Comparison of ENCODE assay signal across 19 mouse cellular contexts in the genomic region with DNA sequence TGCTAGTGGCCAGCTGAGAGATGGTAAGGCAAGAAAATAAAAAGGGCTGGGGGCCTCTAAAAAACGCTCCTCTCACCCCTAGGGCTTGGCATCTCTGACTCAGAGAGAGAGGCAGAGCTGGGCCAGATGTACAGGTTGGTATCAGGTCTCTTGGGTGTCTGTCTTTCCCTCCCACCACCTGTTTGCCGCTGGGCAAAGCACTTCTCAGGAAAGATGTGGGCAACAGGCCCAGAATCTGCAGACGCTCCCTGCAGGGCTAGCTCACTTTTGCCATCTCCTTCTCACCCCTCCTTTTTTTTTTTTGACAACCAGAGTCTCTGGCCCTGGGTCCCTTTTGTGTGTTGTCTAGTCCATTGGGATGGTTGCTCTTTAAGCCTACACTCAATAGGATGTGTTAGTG. TPM values are rescaled to one million over a fixed set of nuclear protein-coding genes. Genes with fewer than 3 reads are reported as not detected.
A peak's percentile ranks its signal among the peaks of the same experiment; 100 is the strongest.
DNase-seq lines count a peak whose midpoint lies in the region; ATAC-seq and TF ChIP-seq lines count a peak whose summit lies in the region.
"Had no signal": no experiment of that assay in that cellular context is flagged by ENCODE, and none has a peak within 500 bp of the region (broad histone marks: within the 10 kb centered on the region; RNA-seq: fewer than 3 reads in every experiment).

No protein-coding gene starts in this region.

- DNase-seq in embryonic facial prominence, embryonic 11.5 days (ENCODE audit: low spot score) = no peak
- DNase-seq in embryonic facial prominence, embryonic 10.5 days (ENCODE audit: low spot score) = no peak
- peak; percentile 29 for DNase-seq in lung, postnatal 0 days (ENCODE audit: low spot score)
- DNase-seq in lung, adult 2 months = no peak
- peak; percentile 54 for DNase-seq in NIH3T3 (ENCODE audit: low read depth)
- no peak for DNase-seq in left cerebral cortex, adult 9 months (ENCODE audit: low spot score in 2 of 2)
- DNase-seq: heart, adult 2 months; layer of hippocampus, postnatal 36 days; right cerebral cortex, adult 18-20 months; thymus, adult 18-20 months had no signal

- H3K36me3 ChIP-seq in embryonic facial prominence, embryonic 11.5 days (replicated peaks; ENCODE audit: control insufficient read depth, insufficient read depth, low read depth, low read length) = no peaks in the 10 kb centered on the region
- no peaks in the 10 kb centered on the region for H3K36me3 ChIP-seq in embryonic facial prominence, embryonic 10.5 days (replicated peaks)
- H3K36me3 ChIP-seq in lung, postnatal 0 days (ENCODE audit: insufficient read depth, low read length) = no peaks in the 10 kb centered on the region
- no peaks in the 10 kb centered on the region for H3K36me3 ChIP-seq in limb, embryonic 15.5 days
- H3K36me3 ChIP-seq: forebrain, embryonic 15.5 days; heart, embryonic 15.5 days; liver, embryonic 15.5 days had no signal

- 92% methylated on average over 3 of the region's 3 CpGs for WGBS in embryonic facial prominence, embryonic 11.5 days
- WGBS in embryonic facial prominence, embryonic 10.5 days = 88% methylated on average over 3 of the region's 3 CpGs
- WGBS in lung, postnatal 0 days = 49% methylated on average over 3 of the region's 3 CpGs
- 62% methylated on average over 3 of the region's 3 CpGs for WGBS in lung, adult 2 months
- 55% methylated on average over 3 of the region's 3 CpGs for WGBS in limb, embryonic 15.5 days

- H3K9me3 ChIP-seq in embryonic facial prominence, embryonic 11.5 days (replicated peaks; ENCODE audit: control insufficient read depth, low read length) = no peaks in the 10 kb centered on the region
- H3K9me3 ChIP-seq in embryonic facial prominence, embryonic 10.5 days = no peaks in the 10 kb centered on the region
- no peaks in the 10 kb centered on the region for H3K9me3 ChIP-seq in lung, postnatal 0 days (ENCODE audit: low read length)
- no peaks in the 10 kb centered on the region for H3K9me3 ChIP-seq in limb, embryonic 15.5 days
- H3K9me3 ChIP-seq: forebrain, embryonic 15.5 days; heart, embryonic 15.5 days; liver, embryonic 15.5 days had no signal

- no peak for ATAC-seq in embryonic facial prominence, embryonic 11.5 days (replicated peaks; ENCODE audit: insufficient number of reproducible peaks, low FRiP score, low TSS enrichment, low read depth)
- no peak for ATAC-seq in lung, postnatal 0 days
- ATAC-seq in limb, embryonic 15.5 days (ENCODE audit: insufficient number of reproducible peaks, low FRiP score, low TSS enrichment, low read depth) = no peak
- ATAC-seq: forebrain, embryonic 15.5 days had no signal

- no peaks in the 10 kb centered on the region for H3K4me1 ChIP-seq in embryonic facial prominence, embryonic 11.5 days (ENCODE audit: control insufficient read depth, insufficient read depth, low read length)
- peaks cover 53% of the 10 kb centered on the region for H3K4me1 ChIP-seq in embryonic facial prominence, embryonic 10.5 days
- H3K4me1 ChIP-seq in lung, postnatal 0 days (ENCODE audit: insufficient read depth, low read depth, low read length) = peaks cover 4% of the 10 kb centered on the region; the same call in 1 of the 2 replicates
- H3K4me1 ChIP-seq in lung, adult 2 months (ENCODE audit: control insufficient read depth, insufficient read depth, low read length) = peaks cover 5% of the 10 kb centered on the region; the same call in 1 of the 2 replicates
- H3K4me1 ChIP-seq in limb, embryonic 15.5 days = peaks cover 43% of the 10 kb centered on the region

- H3K9ac ChIP-seq in embryonic facial prominence, embryonic 11.5 days (replicated peaks; ENCODE audit: low read length) = no peak overlapping the region
- no peak overlapping the region for H3K9ac ChIP-seq in lung, postnatal 0 days (replicated peaks; ENCODE audit: low read depth)
- H3K9ac ChIP-seq in limb, embryonic 15.5 days = no peak overlapping the region
- H3K9ac ChIP-seq: forebrain, embryonic 15.5 days; heart, embryonic 15.5 days; liver, embryonic 15.5 days had no signal

- no peak for TF ChIP-seq POLR2A in lung, adult 2 months (IDR thresholded peaks at IDR 0.05; ENCODE audit: borderline replicate concordance, extremely low read depth, low read depth, low read length)

- TF ChIP-seq EP300 in lung, postnatal 0 days (IDR thresholded peaks at IDR 0.05) = no peak

- H3K4me2 ChIP-seq in embryonic facial prominence, embryonic 11.5 days (ENCODE audit: low read depth, low read length) = no peak overlapping the region
- H3K4me2 ChIP-seq in lung, postnatal 0 days (replicated peaks; ENCODE audit: low read depth, low read length) = no peak overlapping the region
- H3K4me2 ChIP-seq in limb, embryonic 15.5 days = no peak overlapping the region

- TF ChIP-seq CTCF in lung, postnatal 0 days (IDR thresholded peaks at IDR 0.05) = no peak
- TF ChIP-seq CTCF in lung, adult 2 months (IDR thresholded peaks at IDR 0.05; ENCODE audit: insufficient read depth, low read length) = no peak

- H3K4me3 ChIP-seq in embryonic facial prominence, embryonic 11.5 days (ENCODE audit: low read depth, low read length) = no peak overlapping the region
- no peak overlapping the region for H3K4me3 ChIP-seq in embryonic facial prominence, embryonic 10.5 days
- H3K4me3 ChIP-seq in lung, postnatal 0 days (ENCODE audit: low read depth, low read length) = no peak overlapping the region
- H3K4me3 ChIP-seq in lung, adult 2 months (replicated peaks; ENCODE audit: extremely low read depth, low read depth, low read length) = no peak overlapping the region
- H3K4me3 ChIP-seq in limb, embryonic 15.5 days = no peak overlapping the region
- H3K4me3 ChIP-seq: forebrain, embryonic 15.5 days; heart, adult 2 months; heart, embryonic 15.5 days; liver, embryonic 15.5 days had no signal

- H3K27me3 ChIP-seq in embryonic facial prominence, embryonic 11.5 days (ENCODE audit: control insufficient read depth, insufficient read depth, low read length) = no peaks in the 10 kb centered on the region
- H3K27me3 ChIP-seq in embryonic facial prominence, embryonic 10.5 days (replicated peaks; ENCODE audit: low read depth, poor library complexity, severe bottlenecking) = no peaks in the 10 kb centered on the region
- no peaks in the 10 kb centered on the region for H3K27me3 ChIP-seq in lung, postnatal 0 days (replicated peaks; ENCODE audit: insufficient read depth, low read length)
- no peaks in the 10 kb centered on the region for H3K27me3 ChIP-seq in limb, embryonic 15.5 days
- H3K27me3 ChIP-seq: forebrain, embryonic 15.5 days; heart, embryonic 15.5 days had no signal

- peak overlapping the region; percentile 79; the same call in 1 of the 2 replicates for H3K27ac ChIP-seq in embryonic facial prominence, embryonic 11.5 days (replicated peaks; ENCODE audit: low read depth, low read length)
- H3K27ac ChIP-seq in embryonic facial prominence, embryonic 10.5 days (replicated peaks) = no peak overlapping the region; the same call in 1 of the 2 replicates
- H3K27ac ChIP-seq in lung, postnatal 0 days (ENCODE audit: low read length) = no peak overlapping the region
- peak overlapping the region; percentile 93 for H3K27ac ChIP-seq in limb, embryonic 15.5 days
- H3K27ac ChIP-seq: heart, adult 2 months; liver, embryonic 15.5 days had no signal

RNA-seq across cellular contexts. Expression of gene Map3k14, which starts 1.6 kb away (rescaled TPM):
- 1.9 and 2.9 TPM in 2 replicates for polyA plus RNA-seq in embryonic facial prominence, embryonic 11.5 days (2014; fragmentation: Nextera tagmentation; extraction: Ambion mirVana)
- 3.1 and 3.2 TPM in 2 replicates for polyA plus RNA-seq in embryonic facial prominence, embryonic 10.5 days (2016; fragmentation: Nextera tagmentation; extraction: Ambion mirVana)
- 2.6 and 4.0 TPM in 2 replicates for polyA plus RNA-seq in lung, postnatal 0 days (2015; fragmentation: Nextera tagmentation; extraction: Ambion mirVana)
- 16.3 and 19.7 TPM in 2 replicates for polyA plus RNA-seq in lung, adult 2 months (2012; rRNA removed)
- polyA plus RNA-seq in limb, embryonic 15.5 days (2015; fragmentation: Nextera tagmentation; extraction: Ambion mirVana) = 4.3 and 5.3 TPM in 2 replicates

RNA-seq across cellular contexts. Expression of gene Spata32, which starts 50.7 kb away (rescaled TPM):
- not detected in 2 replicates for polyA plus RNA-seq in embryonic facial prominence, embryonic 11.5 days (2014; fragmentation: Nextera tagmentation; extraction: Ambion mirVana)
- polyA plus RNA-seq in embryonic facial prominence, embryonic 10.5 days (2016; fragmentation: Nextera tagmentation; extraction: Ambion mirVana) = not detected in 2 replicates
- not detected in 2 replicates for polyA plus RNA-seq in lung, postnatal 0 days (2015; fragmentation: Nextera tagmentation; extraction: Ambion mirVana)
- not detected in 2 replicates for polyA plus RNA-seq in lung, adult 2 months (2012; rRNA removed)
- not detected in 2 replicates for polyA plus RNA-seq in limb, embryonic 15.5 days (2015; fragmentation: Nextera tagmentation; extraction: Ambion mirVana)
- polyA plus RNA-seq: C2C12; heart, adult 2 months; heart, embryonic 15.5 days; kidney, embryonic 14.5 days; large intestine, adult 2 months; limb, embryonic 11.5 days; liver, embryonic 15.5 days; stomach, embryonic 14.5 days had no signal

Comparison
In these comparisons a context has a peak if more than half of its experiments do, and no peak if none do; other contexts are left out.
1. DNase-seq: peak in lung, postnatal 0 days (single experiment) and NIH3T3 (single experiment); none in embryonic facial prominence, embryonic 11.5 days (single experiment), embryonic facial prominence, embryonic 10.5 days (single experiment), lung, adult 2 months (single experiment) and left cerebral cortex, adult 9 months (0 of 2).
2. H3K27ac ChIP-seq: peak in embryonic facial prominence, embryonic 11.5 days (single experiment) and limb, embryonic 15.5 days (single experiment); none in embryonic facial prominence, embryonic 10.5 days (single experiment) and lung, postnatal 0 days (single experiment).